Mouse (Mus musculus) hematopoietic stem cell, adult 5-6 weeks (primary cell): ENCODE measurements around the gene Shroom3. TPM values are rescaled to one million over a fixed set of nuclear protein-coding genes. Genes with fewer than 3 reads are reported as not detected.
A peak's percentile ranks its signal among the peaks of the same experiment; 100 is the strongest.

Experiments
- ATAC-seq, 2 experiments: fragments of 125-278 bp in 1 of 2; replicated peaks in 1 of 2; 2 replicates each; pipeline ENCODE4 v1.8.0; 2016 to 2017; ENCODE audit warnings: inconsistent platforms in 2 of 2, mild to moderate bottlenecking in 2 of 2, moderate number of reproducible peaks in 2 of 2, low read depth in 1 of 2, moderate TSS enrichment in 1 of 2; ENCODE audit not compliant: low FRiP score in 2 of 2, poor library complexity in 2 of 2, severe bottlenecking in 2 of 2, insufficient read depth in 1 of 2, low TSS enrichment in 1 of 2
- total RNA-seq: library from RNA; stranded (forward); fragments of 172-1452, 232-1000 nt; gene quantifications from 2 replicates; pipeline ENCODE4 v1.2.3, GENCODE M21; 2017

Gene Shroom3
- total RNA-seq, 1 experiment from 2014 or later = 0.15 TPM

GRCm38 (mm10) chr5:92692206-92693007, 9.2 kb downstream of the Shroom3 start:
- ATAC-seq = no peak

GRCm38 (mm10) chr5:92693744-92694143, 10.5 kb downstream of the Shroom3 start:
- ATAC-seq = no peak

GRCm38 (mm10) chr5:92694316-92694995, 11.2 kb downstream of the Shroom3 start:
- ATAC-seq = no peak

GRCm38 (mm10) chr5:92698131-92698836, 15.0 kb downstream of the Shroom3 start:
- 0 out of 4 replicates have a peak, but pooled peaks of 1 of the 2 experiments have one; percentile 27 for ATAC-seq

GRCm38 (mm10) chr5:92698837-92699529, 15.7 kb downstream of the Shroom3 start:
- ATAC-seq = no peak

- no peak for ATAC-seq
Measured at GRCm38 (mm10) chr5:92701750-92702149, 18.5 kb downstream of the Shroom3 start.

GRCm38 (mm10) chr5:92703671-92704070, 20.4 kb downstream of the Shroom3 start:
- ATAC-seq = no peak

GRCm38 (mm10) chr5:92707921-92708491, 24.8 kb downstream of the Shroom3 start:
- peak in 1 of 2 experiments; percentile 29; a peak in 1 of 4 replicates for ATAC-seq

- ATAC-seq = no peak
Measured at GRCm38 (mm10) chr5:92710779-92711178, 27.5 kb downstream of the Shroom3 start.

GRCm38 (mm10) chr5:92711666-92712290, 28.5 kb downstream of the Shroom3 start:
- ATAC-seq = no peak

- ATAC-seq = no peak
Measured at GRCm38 (mm10) chr5:92712621-92713395, 29.6 kb downstream of the Shroom3 start.

- ATAC-seq = no peak
Measured at GRCm38 (mm10) chr5:92714886-92715285, 31.7 kb downstream of the Shroom3 start.

GRCm38 (mm10) chr5:92715319-92715718, 32.1 kb downstream of the Shroom3 start:
- no peak for ATAC-seq

- ATAC-seq = no peak
Measured at GRCm38 (mm10) chr5:92715890-92716289, 32.7 kb downstream of the Shroom3 start.

GRCm38 (mm10) chr5:92717666-92718360, 34.6 kb downstream of the Shroom3 start:
- ATAC-seq = no peak

- no peak for ATAC-seq
Measured at GRCm38 (mm10) chr5:92718856-92719255, 35.6 kb downstream of the Shroom3 start.
